Mouse (Mus musculus) heart, adult 2 months (tissue): ENCODE data around the gene Abcc9. TPM values are rescaled to one million over a fixed set of nuclear protein-coding genes. Genes with fewer than 3 reads are reported as not detected.

Experiments used
- DNase-seq, 2 experiments: peaks; one replicate each; pipeline ENCODE4 v3.0.0; 2021
- H3K27ac ChIP-seq: fragments of 200-600 bp; 2 replicates; pipeline ENCODE4 v1.8.1; 2022
- H3K27me3 ChIP-seq: fragments of 200-500 bp; 2 replicates; pipeline ENCODE4 v1.6.1; 2012; ENCODE audit warnings: mild to moderate bottlenecking, low read length, inconsistent platforms, mixed read lengths; ENCODE audit not compliant: control insufficient read depth, insufficient read depth
- H3K36me3 ChIP-seq: fragments of 200-500 bp; 2 replicates; pipeline ENCODE4 v1.6.1; 2012; ENCODE audit warnings: low read length, inconsistent platforms; ENCODE audit not compliant: control insufficient read depth, insufficient read depth
- H3K4me1 ChIP-seq: fragments of 200-500 bp; 2 replicates; pipeline ENCODE4 v1.6.1; 2011; ENCODE audit warnings: low read length; ENCODE audit not compliant: control insufficient read depth, insufficient read depth
- H3K4me3 ChIP-seq: fragments of 200-600 bp; 2 replicates; pipeline ENCODE4 v1.8.1; 2022
- H3K79me2 ChIP-seq: fragments of 200-500 bp; replicated peaks from 2 replicates; pipeline ENCODE4 v1.6.1; 2012; ENCODE audit warnings: mild to moderate bottlenecking, inconsistent platforms, low read length, moderate library complexity, mixed read lengths; ENCODE audit not compliant: control insufficient read depth, insufficient read depth
- H3K9ac ChIP-seq: fragments of 200-500 bp; 2 replicates; pipeline ENCODE4 v1.6.1; 2012; ENCODE audit warnings: low read depth, mild to moderate bottlenecking, control low read depth, inconsistent platforms, low read length, mixed read lengths
- CTCF ChIP-seq: fragments of 200-600 bp; IDR thresholded peaks from 2 replicates; pipeline ENCODE4 v1.8.1; 2022; ENCODE audit warnings: antibody characterized with exemption, mild to moderate bottlenecking, moderate library complexity
- EP300 ChIP-seq: fragments of 200-500 bp; IDR thresholded peaks from 2 replicates; pipeline ENCODE4 v1.6.1; 2011; ENCODE audit warnings: low read depth, low read length, control low read depth; ENCODE audit not compliant: insufficient read depth
- POLR2A ChIP-seq: fragments of 200-500 bp; IDR thresholded peaks from 2 replicates; pipeline ENCODE4 v1.6.1; 2011; ENCODE audit warnings: mild to moderate bottlenecking, low read depth, low read length, control low read depth; ENCODE audit not compliant: insufficient read depth
- WGBS: fragments of 180-500 bp; shearing (Covaris S2); methylation state at CpG from one replicate; pipeline ENCODE4 v1.1.7; 2018; 5-methylcytosine and 5-hydroxymethylcytosine counted together
- intact Hi-C: fragments of 180-260 bp; cut with DNase I; formaldehyde crosslinking; loops from one replicate; pipeline ENCODE4 v1.15.1; 2025
- polyA plus RNA-seq: library from polyadenylated mRNA; depleted of rRNA; stranded (reverse); fragments of >200 nt; gene quantifications from 2 replicates; pipeline ENCODE4 v1.2.3, GENCODE M21; 2012
- total RNA-seq, 2 experiments: library from RNA; stranded (reverse); gene quantifications; 2 replicates each; pipeline ENCODE4 v1.2.3; 2021

Gene Abcc9
- total and polyA plus RNA-seq, 3 experiments: 57.8 to 235 (median 227) TPM

DNA sequence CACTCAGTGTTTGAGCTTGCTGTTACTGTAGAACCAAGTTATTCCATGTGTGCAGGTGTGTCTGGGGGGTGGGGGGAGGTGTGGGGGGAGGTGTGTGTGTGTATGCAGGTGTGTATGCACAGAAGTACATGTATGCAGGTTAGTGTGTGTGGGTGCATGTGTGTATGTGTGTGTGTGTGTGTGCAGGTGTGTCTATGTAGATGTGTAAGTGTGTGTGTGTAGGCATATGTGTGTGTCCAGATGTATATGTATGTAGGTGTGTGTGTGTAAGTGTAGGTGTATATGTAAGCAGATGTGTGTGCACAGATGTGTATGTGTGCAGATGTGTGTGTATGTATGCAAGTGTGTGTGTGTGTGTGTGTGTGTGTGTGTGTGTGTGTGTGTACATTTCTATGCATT is 66.9 kb downstream of the Abcc9 start:
- intact Hi-C loops: no loop called here
- Histone ChIP-seq H3K4me3 (no peak overlapping the region), H3K27me3 (no peaks in the 10 kb centered on the region), H3K27ac (no peak overlapping the region), H3K79me2 (no peaks in the 10 kb centered on the region), H3K9ac (no peak overlapping the region), H3K36me3 (peaks cover 2% of the 10 kb centered on the region; the same call in 1 of the 2 replicates), H3K4me1 (no peaks in the 10 kb centered on the region)
- DNase-seq: no peak
- no peak for TF ChIP-seq EP300
- no peak for TF ChIP-seq CTCF
- TF ChIP-seq POLR2A: no peak

GRCm38 (mm10) chr6:142634530-142635184 is 67.5 kb downstream of the Abcc9 start:
- Histone ChIP-seq H3K27ac (0 out of 2 replicates have a peak overlapping the region, but pooled peaks have one; percentile 12), H3K79me2 (no peaks in the 10 kb centered on the region), H3K9ac (no peak overlapping the region), H3K4me1 (no peaks in the 10 kb centered on the region), H3K36me3 (peaks cover 2% of the 10 kb centered on the region; the same call in 1 of the 2 replicates), H3K27me3 (no peaks in the 10 kb centered on the region), H3K4me3 (no peak overlapping the region)
- TF ChIP-seq CTCF (no peak), POLR2A (no peak), EP300 (no peak)
- no peak for DNase-seq
- intact Hi-C loops: loop anchor here (5.0 kb wide), 2 partner anchors 42 to 53 kb away; no protein-coding TSS in a partner anchor
- WGBS: 69% methylated on average over 10 of the region's 10 CpGs

GRCm38 (mm10) chr6:142623351-142623750 is 78.8 kb downstream of the Abcc9 start:
- Histone ChIP-seq H3K27ac (no peak overlapping the region), H3K4me1 (no peaks in the 10 kb centered on the region), H3K27me3 (no peaks in the 10 kb centered on the region), H3K4me3 (no peak overlapping the region), H3K79me2 (no peaks in the 10 kb centered on the region), H3K9ac (no peak overlapping the region), H3K36me3 (no peaks in the 10 kb centered on the region)
- DNase-seq: no peak
- 84% methylated on average over 6 of the region's 6 CpGs for WGBS
- intact Hi-C loops: no loop called here
- TF ChIP-seq EP300 (no peak), CTCF (no peak), POLR2A (no peak)

GRCm38 (mm10) chr6:142616659-142617058 is 85.5 kb downstream of the Abcc9 start:
- Histone ChIP-seq H3K4me1 (no peaks in the 10 kb centered on the region; the same call in 1 of the 2 replicates), H3K27me3 (no peaks in the 10 kb centered on the region), H3K9ac (no peak overlapping the region), H3K36me3 (peaks cover 14% of the 10 kb centered on the region), H3K79me2 (no peaks in the 10 kb centered on the region), H3K27ac (peak overlapping the region; percentile 17; the same call in 1 of the 2 replicates), H3K4me3 (no peak overlapping the region)
- no peak for TF ChIP-seq POLR2A
- no peak for TF ChIP-seq CTCF
- TF ChIP-seq EP300: no peak
- intact Hi-C loops: loop anchor here (5.0 kb wide), 1 partner anchor 36 kb away; no protein-coding TSS in a partner anchor
- peak; percentile 33 to 53 for DNase-seq
- WGBS: 19% methylated on average over 3 of the region's 3 CpGs

DNA sequence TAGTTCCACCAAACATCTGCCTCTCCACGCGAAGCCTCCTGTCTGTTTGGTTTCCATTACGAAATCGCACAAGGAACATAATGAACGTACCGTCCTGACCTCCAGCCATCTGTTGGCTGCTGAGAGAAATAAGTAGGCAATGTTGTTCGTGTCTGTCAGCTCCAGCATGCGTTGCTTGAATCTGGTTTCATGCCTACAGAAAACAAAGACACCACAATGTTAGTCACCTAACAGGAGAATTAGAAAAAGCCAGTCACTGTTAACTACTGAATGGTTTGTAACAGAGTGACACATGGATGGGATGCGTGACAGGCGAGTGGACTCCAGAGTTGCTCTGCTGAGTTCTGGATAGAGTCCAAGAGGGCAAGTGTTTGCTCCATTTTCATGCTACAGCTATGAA is 87.8 kb downstream of the Abcc9 start:
- Histone ChIP-seq H3K4me1 (no peaks in the 10 kb centered on the region; the same call in 1 of the 2 replicates), H3K4me3 (no peak overlapping the region), H3K27ac (peak overlapping the region; percentile 11), H3K79me2 (no peaks in the 10 kb centered on the region), H3K9ac (no peak overlapping the region), H3K36me3 (peaks cover 14% of the 10 kb centered on the region), H3K27me3 (no peaks in the 10 kb centered on the region)
- peak; percentile 30 to 53 for DNase-seq
- no peak for TF ChIP-seq POLR2A
- TF ChIP-seq CTCF: no peak
- 0 out of 2 replicates have a peak, but pooled peaks have one; percentile 52 for TF ChIP-seq EP300
- 78% methylated on average over 10 of the region's 10 CpGs for WGBS
- intact Hi-C loops: no loop called here

DNA sequence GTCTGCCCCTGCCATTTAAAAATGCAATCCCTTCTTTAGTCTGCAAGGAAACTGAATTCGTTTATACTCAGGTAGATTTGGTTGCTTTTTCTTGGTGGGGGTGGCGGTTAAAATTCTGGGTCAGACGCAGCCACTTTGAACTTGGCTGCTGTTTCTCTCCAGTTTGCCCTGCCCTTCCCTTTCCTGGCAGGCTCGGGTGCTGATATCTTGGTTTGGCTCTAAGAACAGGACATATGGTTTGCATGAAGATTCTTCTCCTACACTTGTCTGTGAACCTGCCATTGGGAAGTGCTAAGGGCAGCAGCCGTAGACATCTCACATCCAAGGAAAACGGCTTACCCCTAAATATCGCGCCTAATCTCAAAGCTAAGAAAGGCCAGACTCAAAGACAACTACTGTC is 89.7 kb downstream of the Abcc9 start:
- 38% methylated on average over 8 of the region's 8 CpGs for WGBS
- DNase-seq: peak in 1 of 2 experiments; percentile 37
- Histone ChIP-seq H3K9ac (no peak overlapping the region), H3K79me2 (no peaks in the 10 kb centered on the region), H3K27me3 (no peaks in the 10 kb centered on the region), H3K27ac (0 out of 2 replicates have a peak overlapping the region, but pooled peaks have one; percentile 15), H3K36me3 (peaks cover 14% of the 10 kb centered on the region), H3K4me3 (no peak overlapping the region), H3K4me1 (no peaks in the 10 kb centered on the region; the same call in 1 of the 2 replicates)
- intact Hi-C loops: no loop called here
- TF ChIP-seq EP300: no peak
- TF ChIP-seq CTCF: no peak
- TF ChIP-seq POLR2A: no peak
